Mouse (Mus musculus) liver, postnatal 0 days (tissue): ENCODE data around the gene Wwp2. TPM values are rescaled to one million over a fixed set of nuclear protein-coding genes. Genes with fewer than 3 reads are reported as not detected.

Experiments used
- ATAC-seq: fragments of 200-750 bp; cut with Nextera tagmentation; 2 replicates; pipeline ENCODE4 v1.8.0; 2017; ENCODE audit warnings: mild to moderate bottlenecking, moderate library complexity
- DNase-seq: peaks from one replicate; pipeline ENCODE4 v3.0.0-alpha.2; 2016
- H3K27ac ChIP-seq: fragments of 300-500 bp; sonication (generic); 2 replicates; pipeline ENCODE4 v1.5.1; 2014; ENCODE audit warnings: antibody characterized with exemption, moderate library complexity, mild to moderate bottlenecking, low read depth
- H3K27me3 ChIP-seq: fragments of 300-500 bp; sonication (generic); 2 replicates; pipeline ENCODE4 v1.6.1; 2014; ENCODE audit warnings: low read length, control low read depth, mixed read lengths; ENCODE audit not compliant: insufficient read depth
- H3K36me3 ChIP-seq: fragments of 300-500 bp; sonication (generic); replicated peaks from 2 replicates; pipeline ENCODE4 v1.6.1; 2014; ENCODE audit warnings: mild to moderate bottlenecking, control low read depth, low read length, moderate library complexity, mixed read lengths; ENCODE audit not compliant: insufficient read depth
- H3K4me1 ChIP-seq: fragments of 300-500 bp; sonication (generic); 2 replicates; pipeline ENCODE4 v1.6.1; 2014; ENCODE audit warnings: antibody characterized with exemption, mild to moderate bottlenecking, control low read depth; ENCODE audit not compliant: insufficient read depth
- H3K4me2 ChIP-seq: fragments of 300-500 bp; sonication (generic); 2 replicates; pipeline ENCODE4 v1.6.1; 2014; ENCODE audit warnings: low read depth, mild to moderate bottlenecking, low read length, moderate library complexity, mixed read lengths
- H3K4me3 ChIP-seq: fragments of 300-500 bp; sonication (generic); 2 replicates; pipeline ENCODE4 v1.5.1; 2014; ENCODE audit warnings: low read depth, low read length
- H3K9ac ChIP-seq: fragments of 300-500 bp; sonication (generic); replicated peaks from 2 replicates; pipeline ENCODE4 v1.6.1; 2014; ENCODE audit warnings: mild to moderate bottlenecking, moderate library complexity
- H3K9me3 ChIP-seq: fragments of 300-500 bp; sonication (generic); 2 replicates; pipeline ENCODE4 v1.6.1; 2016; ENCODE audit warnings: mild to moderate bottlenecking, control low read depth, low read length, mixed read lengths
- CTCF ChIP-seq: sonication (generic); IDR thresholded peaks from 2 replicates; pipeline ENCODE4 v1.5.1; 2016; ENCODE audit warnings: antibody characterized with exemption, low read depth
- EP300 ChIP-seq: IDR thresholded peaks from 2 replicates; pipeline ENCODE4 v1.6.1; 2016; ENCODE audit warnings: antibody characterized with exemption, low read depth, mild to moderate bottlenecking
- WGBS: fragments of 180-500 bp; shearing (Covaris S2); extraction: QIAGEN DNeasy Blood & Tissue Kit; methylation state at CpG from one replicate; pipeline ENCODE4 v1.1.7; 2014; ENCODE audit not compliant: insufficient replicate concordance; 5-methylcytosine and 5-hydroxymethylcytosine counted together
- polyA plus RNA-seq: library from polyadenylated mRNA; unstranded; fragments of >200 nt; fragmentation: Nextera tagmentation; extraction: Ambion mirVana; gene quantifications from 2 replicates; pipeline ENCODE4 v1.2.1, GENCODE M21; 2015

Wwp2 gene
- polyA plus RNA-seq, 1 experiment from 2014 or later = 29.1 TPM

GRCm38 (mm10) chr8:107528786-107529185 lies 92.6 kb downstream of the Wwp2 start:
- Histone ChIP-seq H3K9ac (no peak overlapping the region), H3K27me3 (no peaks in the 10 kb centered on the region), H3K4me1 (no peaks in the 10 kb centered on the region), H3K9me3 (no peaks in the 10 kb centered on the region), H3K4me2 (no peak overlapping the region), H3K36me3 (no peaks in the 10 kb centered on the region), H3K27ac (no peak overlapping the region), H3K4me3 (no peak overlapping the region)
- no peak for DNase-seq
- ATAC-seq = no peak
- WGBS = 91% methylated on average over 6 of the region's 6 CpGs
- no peak for TF ChIP-seq CTCF
- TF ChIP-seq EP300 = no peak

- ATAC-seq = no peak
- 68% methylated on average over 4 of the region's 4 CpGs for WGBS
- Histone ChIP-seq H3K4me1 (no peaks in the 10 kb centered on the region), H3K27me3 (no peaks in the 10 kb centered on the region), H3K4me3 (no peak overlapping the region), H3K4me2 (no peak overlapping the region), H3K9me3 (no peaks in the 10 kb centered on the region), H3K36me3 (peaks cover 11% of the 10 kb centered on the region), H3K27ac (no peak overlapping the region), H3K9ac (no peak overlapping the region)
- DNase-seq = peak; percentile 7
- TF ChIP-seq CTCF = no peak
- TF ChIP-seq EP300 = no peak
Measured at GRCm38 (mm10) chr8:107537472-107537871, 101.3 kb downstream of the Wwp2 start.

DNA sequence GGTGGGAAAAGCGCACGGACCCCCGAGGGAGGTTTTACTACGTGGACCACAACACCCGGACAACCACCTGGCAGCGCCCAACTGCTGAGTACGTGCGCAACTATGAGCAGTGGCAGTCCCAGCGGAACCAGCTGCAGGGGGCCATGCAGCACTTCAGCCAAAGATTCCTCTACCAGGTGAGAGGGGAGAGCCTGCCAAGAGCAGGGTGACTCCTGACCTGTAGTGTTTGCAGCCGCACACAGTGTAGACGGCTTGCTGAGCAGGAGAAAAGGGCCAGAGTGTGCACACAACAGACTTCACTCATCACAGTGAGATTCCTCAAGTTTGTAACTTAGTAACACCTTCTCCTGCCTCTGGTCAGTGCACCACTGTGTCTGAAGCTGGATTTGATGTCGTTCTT lies 104.5 kb downstream of the Wwp2 start:
- no peak overlapping the region for H3K4me3 ChIP-seq
- H3K9ac ChIP-seq = no peak overlapping the region
- DNase-seq (peak; percentile 7), ATAC-seq (no peak)
- H3K4me2 ChIP-seq = no peak overlapping the region
- H3K4me1 ChIP-seq = no peaks in the 10 kb centered on the region
- H3K9me3 ChIP-seq = no peaks in the 10 kb centered on the region
- no peak overlapping the region for H3K27ac ChIP-seq
- TF ChIP-seq EP300 (no peak), CTCF (no peak)
- WGBS = 91% methylated on average over 12 of the region's 12 CpGs
- H3K36me3 ChIP-seq = peaks cover 15% of the 10 kb centered on the region
- no peaks in the 10 kb centered on the region for H3K27me3 ChIP-seq

DNA sequence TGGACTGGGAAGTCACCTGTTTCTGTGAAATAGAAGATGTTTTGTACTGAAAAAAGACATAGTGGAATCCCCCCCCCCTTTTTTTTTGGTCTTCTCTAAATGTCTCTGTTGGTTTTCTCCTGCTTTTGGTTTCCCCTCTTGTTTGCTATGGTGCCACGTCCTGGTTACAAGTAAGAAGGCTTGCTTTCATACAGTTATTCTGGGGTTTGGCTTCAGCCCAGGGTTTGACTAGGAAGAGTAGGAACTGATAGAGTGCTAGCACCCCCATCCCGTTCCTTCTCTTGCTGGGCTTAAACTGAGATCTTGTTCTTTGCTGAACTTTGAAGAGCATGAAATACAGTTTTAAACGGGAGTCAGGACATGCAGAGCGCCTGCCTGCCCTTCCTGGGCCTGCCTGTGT lies 105.2 kb downstream of the Wwp2 start:
- 72% methylated on average over 4 of the region's 4 CpGs for WGBS
- Histone ChIP-seq H3K9ac (no peak overlapping the region), H3K27ac (no peak overlapping the region), H3K36me3 (peaks cover 22% of the 10 kb centered on the region), H3K4me2 (no peak overlapping the region), H3K4me1 (no peaks in the 10 kb centered on the region), H3K9me3 (no peaks in the 10 kb centered on the region), H3K27me3 (no peaks in the 10 kb centered on the region), H3K4me3 (no peak overlapping the region)
- ATAC-seq (no peak), DNase-seq (no peak)
- TF ChIP-seq EP300 = no peak
- no peak for TF ChIP-seq CTCF

DNA sequence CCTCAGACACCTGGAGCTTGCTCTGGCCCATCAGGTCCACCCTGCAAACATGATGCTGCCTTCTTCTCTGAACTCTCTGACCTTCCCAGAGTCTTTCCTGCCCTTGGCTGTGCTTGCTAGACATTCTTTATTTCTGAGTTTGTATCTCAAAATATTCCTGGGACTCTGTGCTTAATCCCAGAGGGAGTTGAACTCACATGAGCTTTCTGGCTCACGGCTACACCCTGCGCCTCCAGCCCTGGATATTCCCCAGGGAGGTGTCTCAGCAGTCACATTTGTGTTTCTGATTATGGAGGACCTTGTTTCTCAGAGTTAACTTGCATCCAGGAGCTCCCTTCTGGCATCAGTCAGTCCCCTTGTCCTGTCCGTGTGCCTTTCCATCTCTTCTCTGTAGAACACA lies 106.0 kb downstream of the Wwp2 start:
- H3K36me3 ChIP-seq = peaks cover 30% of the 10 kb centered on the region
- DNase-seq (no peak), ATAC-seq (no peak)
- H3K27me3 ChIP-seq = no peaks in the 10 kb centered on the region
- no peak overlapping the region for H3K4me3 ChIP-seq
- H3K4me1 ChIP-seq = no peaks in the 10 kb centered on the region
- no peak overlapping the region for H3K4me2 ChIP-seq
- H3K27ac ChIP-seq = no peak overlapping the region
- H3K9ac ChIP-seq = no peak overlapping the region
- 82% methylated on average over 3 of the region's 3 CpGs for WGBS
- H3K9me3 ChIP-seq = no peaks in the 10 kb centered on the region
- TF ChIP-seq CTCF = no peak
- no peak for TF ChIP-seq EP300

- Histone ChIP-seq H3K4me1 (no peaks in the 10 kb centered on the region), H3K9me3 (no peaks in the 10 kb centered on the region), H3K4me2 (no peak overlapping the region), H3K36me3 (peaks cover 36% of the 10 kb centered on the region), H3K9ac (no peak overlapping the region), H3K27ac (no peak overlapping the region), H3K4me3 (no peak overlapping the region), H3K27me3 (no peaks in the 10 kb centered on the region)
- WGBS = 71% methylated on average over 10 of the region's 11 CpGs
- DNase-seq = no peak
- TF ChIP-seq EP300 (no peak), CTCF (no peak)
- ATAC-seq = no peak
Measured at GRCm38 (mm10) chr8:107543714-107544113, 107.5 kb downstream of the Wwp2 start.

GRCm38 (mm10) chr8:107544211-107544610 lies 108.0 kb downstream of the Wwp2 start:
- Histone ChIP-seq H3K36me3 (peaks cover 38% of the 10 kb centered on the region), H3K9ac (no peak overlapping the region), H3K4me1 (no peaks in the 10 kb centered on the region), H3K4me3 (no peak overlapping the region), H3K27me3 (no peaks in the 10 kb centered on the region), H3K9me3 (no peaks in the 10 kb centered on the region), H3K27ac (no peak overlapping the region), H3K4me2 (no peak overlapping the region)
- ATAC-seq (no peak), DNase-seq (no peak)
- 87% methylated on average over 8 of the region's 8 CpGs for WGBS
- TF ChIP-seq CTCF (no peak), EP300 (no peak)
